Mouse (Mus musculus) cortical plate, adult 2 months (tissue): ENCODE results near the gene Plcd1. TPM values are rescaled to one million over a fixed set of nuclear protein-coding genes. Genes with fewer than 3 reads are reported as not detected.

ENCODE experiments used
- H3K27ac ChIP-seq: fragments of 200-500 bp; 2 replicates; pipeline ENCODE4 v1.5.1; 2012; ENCODE audit warnings: low read length, control low read depth, inconsistent platforms; ENCODE audit not compliant: insufficient read depth
- H3K4me1 ChIP-seq: fragments of 200-500 bp; 2 replicates; pipeline ENCODE4 v1.6.1; 2011; ENCODE audit warnings: low read length; ENCODE audit not compliant: control insufficient read depth, insufficient read depth
- H3K4me3 ChIP-seq: fragments of 200-500 bp; 2 replicates; pipeline ENCODE4 v1.5.1; 2011; ENCODE audit warnings: mild to moderate bottlenecking, low read length, control low read depth; ENCODE audit not compliant: insufficient read depth
- CTCF ChIP-seq: fragments of 200-500 bp; IDR thresholded peaks from 2 replicates; pipeline ENCODE4 v1.5.1; 2011; ENCODE audit warnings: mild to moderate bottlenecking, control low read depth, low read length; ENCODE audit not compliant: insufficient read depth; ENCODE audit errors: extremely low read depth
- POLR2A ChIP-seq: fragments of 200-500 bp; IDR thresholded peaks from 2 replicates; pipeline ENCODE4 v1.6.1; 2011; ENCODE audit warnings: mild to moderate bottlenecking, low read length, control low read depth; ENCODE audit not compliant: insufficient read depth; ENCODE audit errors: extremely low read depth
- polyA plus RNA-seq: library from polyadenylated mRNA; depleted of rRNA; stranded (reverse); fragments of >200 nt; gene quantifications from 2 replicates; pipeline ENCODE4 v1.2.3, GENCODE M21; 2012; rRNA removed

Plcd1 gene
- polyA plus RNA-seq, 1 experiment, result 21.7 TPM

DNA sequence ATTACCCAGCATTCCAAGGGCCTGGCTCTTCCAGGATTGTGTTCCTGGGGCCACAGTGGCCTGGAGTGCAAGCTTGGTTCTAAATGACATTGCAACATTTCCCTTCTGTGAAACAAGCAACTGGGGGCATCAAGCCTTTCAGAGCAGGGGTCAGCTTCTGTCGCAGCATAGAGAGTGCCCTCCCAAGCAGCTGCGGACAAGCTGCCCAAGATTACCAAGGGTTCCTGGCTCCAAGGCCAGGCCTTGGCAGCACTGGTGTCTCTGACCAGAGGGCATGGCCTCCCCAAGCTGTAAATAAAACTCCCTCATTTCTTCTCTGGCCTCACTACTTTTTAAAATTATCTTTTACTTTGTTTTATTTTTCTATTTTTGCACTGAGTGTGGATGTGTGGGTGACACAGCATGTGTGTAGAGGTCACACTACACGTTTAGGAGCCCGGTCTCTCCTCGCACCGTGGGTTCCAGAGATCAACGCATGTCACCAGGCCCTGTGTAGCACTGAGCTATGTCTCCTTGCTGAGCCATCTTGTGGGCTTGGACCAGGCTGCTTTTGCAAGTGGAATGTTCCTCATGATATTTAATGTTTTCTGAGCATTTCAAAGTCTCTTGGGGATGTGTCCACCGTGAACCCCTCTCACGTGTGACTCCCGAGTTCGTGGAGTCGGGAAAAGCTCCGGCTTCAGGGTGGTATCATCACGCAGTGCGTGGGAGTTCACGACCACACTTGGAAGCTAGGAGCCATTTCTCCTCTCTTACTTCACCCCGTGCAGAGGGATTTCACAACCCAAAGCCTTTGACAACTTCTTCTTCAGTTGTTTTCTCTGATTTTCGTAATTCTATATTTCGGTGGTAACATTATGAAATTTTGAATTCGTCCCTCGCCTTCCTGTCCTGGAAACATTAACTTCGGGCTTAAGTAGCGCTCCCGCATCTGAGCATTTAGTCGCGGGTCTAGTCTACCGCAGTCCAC, 64.8 kb downstream of the Plcd1 start:
- Histone ChIP-seq H3K4me1 (peaks cover 8% of the 10 kb centered on the region), H3K27ac (no peak overlapping the region), H3K4me3 (no peak overlapping the region)
- TF ChIP-seq CTCF (no peak), POLR2A (no peak)

DNA sequence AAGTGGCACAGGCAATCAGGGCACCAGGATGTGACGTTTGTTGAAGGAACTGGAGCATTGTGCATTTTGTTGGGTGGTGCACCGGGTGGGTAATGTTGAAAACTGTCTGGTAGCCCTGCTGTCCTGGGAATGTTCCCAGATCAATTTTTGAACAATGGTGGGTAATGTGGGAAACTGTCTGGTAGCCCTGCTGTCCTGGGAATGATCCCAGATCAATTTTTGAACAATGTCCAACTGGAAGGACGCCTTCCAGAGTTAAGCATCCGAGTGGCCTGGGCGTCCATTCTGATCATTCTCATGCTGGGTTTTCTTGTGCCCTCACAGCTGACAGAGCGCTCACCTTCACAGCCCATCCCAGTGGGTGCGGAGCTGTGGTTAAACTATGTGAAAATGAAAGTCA, 66.0 kb downstream of the Plcd1 start:
- no peak overlapping the region for H3K4me3 ChIP-seq
- H3K27ac ChIP-seq, result no peak overlapping the region
- TF ChIP-seq CTCF, result no peak
- no peak for TF ChIP-seq POLR2A
- no peaks in the 10 kb centered on the region; the same call in 1 of the 2 replicates for H3K4me1 ChIP-seq

DNA sequence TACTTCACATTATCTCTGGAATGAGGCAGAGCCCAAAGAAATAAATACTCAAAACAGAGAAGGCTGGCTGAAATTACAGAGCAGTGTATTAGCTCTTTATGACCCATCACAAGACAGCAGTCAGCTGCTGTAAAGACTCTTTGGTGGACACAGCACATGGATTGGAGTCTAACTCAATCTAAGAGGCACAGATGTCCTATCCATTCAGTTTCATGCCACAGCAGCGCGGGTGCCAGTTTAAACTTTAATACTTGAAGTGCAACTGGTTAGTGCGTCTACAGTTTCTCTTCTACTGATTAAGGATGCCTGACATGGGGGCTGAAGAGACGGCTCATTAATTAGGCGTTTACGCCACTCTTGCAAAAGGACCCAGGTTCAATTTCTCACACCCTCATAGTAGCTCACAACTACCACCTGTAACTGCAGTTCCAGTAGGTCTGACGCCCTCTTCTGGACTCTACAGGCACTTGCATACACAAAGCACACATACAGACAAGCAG, 67.4 kb downstream of the Plcd1 start:
- no peak overlapping the region for H3K4me3 ChIP-seq
- H3K4me1 ChIP-seq, result no peaks in the 10 kb centered on the region; the same call in 1 of the 2 replicates
- no peak overlapping the region for H3K27ac ChIP-seq
- TF ChIP-seq POLR2A (no peak), CTCF (no peak)

DNA sequence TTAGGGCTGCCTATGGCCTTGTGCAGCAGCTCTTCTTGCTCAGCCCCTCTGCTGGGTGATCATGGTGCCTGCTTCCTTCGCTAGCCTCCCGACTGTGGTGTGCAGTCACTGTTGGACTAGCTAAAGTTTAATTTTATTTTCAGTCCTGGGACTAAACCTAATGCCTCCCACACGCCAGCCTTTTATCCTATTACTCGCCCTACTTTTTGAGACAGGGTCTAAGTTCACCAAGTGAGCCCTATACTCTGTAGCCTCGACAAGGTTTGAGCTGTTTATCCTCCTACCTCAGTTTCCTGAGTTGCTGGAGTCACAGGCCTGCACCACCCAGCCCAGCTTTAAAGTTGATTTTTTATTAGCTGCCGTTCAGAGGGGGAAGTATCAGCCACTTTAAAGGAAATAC, 68.0 kb downstream of the Plcd1 start:
- Histone ChIP-seq H3K4me1 (no peaks in the 10 kb centered on the region; the same call in 1 of the 2 replicates), H3K4me3 (no peak overlapping the region), H3K27ac (no peak overlapping the region)
- TF ChIP-seq POLR2A, result no peak
- TF ChIP-seq CTCF, result no peak

DNA sequence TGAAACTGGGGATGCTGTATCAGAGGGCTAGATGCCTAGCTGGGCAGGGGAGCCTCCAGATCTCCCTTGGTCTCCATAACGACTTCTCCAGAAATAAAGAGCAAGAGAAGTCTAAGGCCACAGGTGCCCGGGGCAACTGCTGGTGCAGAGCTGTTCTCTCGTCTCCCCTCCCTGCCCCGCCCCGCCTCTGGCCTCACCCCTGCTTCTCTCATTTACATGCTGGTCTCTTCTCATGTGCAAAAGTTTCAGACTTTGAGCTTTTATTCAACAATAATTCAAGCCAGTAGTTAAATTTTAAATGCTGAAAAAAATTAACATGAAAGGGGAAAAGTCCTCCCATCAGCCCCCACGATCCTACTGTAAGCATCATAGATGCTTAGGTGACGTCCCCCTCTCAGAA, 71.6 kb downstream of the Plcd1 start:
- TF ChIP-seq POLR2A (no peak), CTCF (no peak)
- Histone ChIP-seq H3K4me3 (no peak overlapping the region), H3K27ac (no peak overlapping the region), H3K4me1 (peaks cover 3% of the 10 kb centered on the region)

Other genes with a start within 250 kb of the Plcd1 start
- gene Ctdspl, start 167.0 kb downstream of the Plcd1 start, polyA plus RNA-seq, result 30.3 and 35.1 TPM in 2 replicates
- 15.1 and 19.4 TPM in 2 replicates for gene Vill, start 40.7 kb downstream of the Plcd1 start, polyA plus RNA-seq
- gene Dlec1, start 9.0 kb upstream of the Plcd1 start, polyA plus RNA-seq, result 4.4 and 4.6 TPM in 2 replicates
- 1.0 and 1.5 TPM in 2 replicates for gene Acaa1b, start 63.6 kb upstream of the Plcd1 start, polyA plus RNA-seq
- gene Gm47289, start 65.7 kb upstream of the Plcd1 start, polyA plus RNA-seq, result not detected in 2 replicates
- gene Slc22a13, start 115.6 kb upstream of the Plcd1 start, polyA plus RNA-seq, result not detected in 2 replicates
- gene Oxsr1, start 228.9 kb upstream of the Plcd1 start, polyA plus RNA-seq, result 44.2 and 46.9 TPM in 2 replicates
- gene Acaa1a, start 246.2 kb upstream of the Plcd1 start, polyA plus RNA-seq, result 141 and 149 TPM in 2 replicates
- gene Myd88, start 247.9 kb upstream of the Plcd1 start, polyA plus RNA-seq, result 5.4 TPM in 2 replicates